Mouse (Mus musculus) heart, postnatal 0 days (tissue): ENCODE measurements at regions not wholly inside any gene's neighbourhood (a gene's known extent, or its start where the extent isn't known, plus 50 kb on each side); places are given as distances from the start of the nearest gene placed in this dataset.

Experiments used
- ATAC-seq: fragments of 200-750 bp; cut with Nextera tagmentation; 2 replicates; pipeline ENCODE4 v1.8.0; 2017; ENCODE audit warnings: low read depth, moderate number of reproducible peaks, moderate library complexity; ENCODE audit not compliant: insufficient read depth
- DNase-seq: peaks from one replicate; pipeline ENCODE4 v3.0.0-alpha.2; 2016; ENCODE audit warnings: low spot score
- H3K27ac ChIP-seq: fragments of 300-500 bp; sonication (generic); 2 replicates; pipeline ENCODE4 v1.5.1; 2014; ENCODE audit warnings: low read depth, mild to moderate bottlenecking
- H3K27me3 ChIP-seq: fragments of 300-500 bp; sonication (generic); 2 replicates; pipeline ENCODE4 v1.6.1; 2014; ENCODE audit warnings: low read length, mixed read lengths; ENCODE audit not compliant: control insufficient read depth, insufficient read depth
- H3K36me3 ChIP-seq: fragments of 300-500 bp; sonication (generic); replicated peaks from 2 replicates; pipeline ENCODE4 v1.6.1; 2014; ENCODE audit warnings: low read length, mixed read lengths; ENCODE audit not compliant: control insufficient read depth, insufficient read depth
- H3K4me1 ChIP-seq: fragments of 300-500 bp; sonication (generic); 2 replicates; pipeline ENCODE4 v1.6.1; 2014; ENCODE audit warnings: antibody characterized with exemption; ENCODE audit not compliant: control insufficient read depth, insufficient read depth
- H3K4me2 ChIP-seq: fragments of 300-500 bp; sonication (generic); 2 replicates; pipeline ENCODE4 v1.6.1; 2014; ENCODE audit warnings: low read depth, mild to moderate bottlenecking, low read length, moderate library complexity
- H3K4me3 ChIP-seq: fragments of 300-500 bp; sonication (generic); 2 replicates; pipeline ENCODE4 v1.5.1; 2014; ENCODE audit warnings: low read depth, low read length
- H3K9ac ChIP-seq: fragments of 300-500 bp; sonication (generic); replicated peaks from 2 replicates; pipeline ENCODE4 v1.6.1; 2014; ENCODE audit warnings: low read depth, low read length, mixed read lengths
- H3K9me3 ChIP-seq: fragments of 300-500 bp; sonication (generic); replicated peaks from 2 replicates; pipeline ENCODE4 v1.6.1; 2016; ENCODE audit warnings: low read length; ENCODE audit not compliant: control insufficient read depth
- CTCF ChIP-seq: IDR thresholded peaks from 2 replicates; pipeline ENCODE4 v1.5.1; 2016; ENCODE audit warnings: antibody characterized with exemption, control low read depth, low read depth
- EP300 ChIP-seq: IDR thresholded peaks from 2 replicates; pipeline ENCODE4 v1.6.1; 2016; ENCODE audit warnings: antibody characterized with exemption, low read depth
- WGBS: fragments of 180-500 bp; shearing (Covaris S2); extraction: QIAGEN DNeasy Blood & Tissue Kit; methylation state at CpG from one replicate; pipeline ENCODE4 v1.1.7; 2014; 5-methylcytosine and 5-hydroxymethylcytosine counted together

GRCm38 (mm10) chr3:60281959-60282495, 190.6 kb upstream of the Mbnl1 start:
- TF ChIP-seq CTCF (no peak), EP300 (no peak)
- H3K4me3 ChIP-seq: no peak overlapping the region
- no peaks in the 10 kb centered on the region for H3K4me1 ChIP-seq
- ATAC-seq: no peak
- H3K27me3 ChIP-seq: no peaks in the 10 kb centered on the region
- no peak overlapping the region for H3K9ac ChIP-seq
- DNase-seq: no peak
- no peaks in the 10 kb centered on the region for H3K9me3 ChIP-seq
- no peak overlapping the region for H3K27ac ChIP-seq
- 48% methylated on average over 3 of the region's 3 CpGs for WGBS
- no peak overlapping the region for H3K4me2 ChIP-seq
- H3K36me3 ChIP-seq: no peaks in the 10 kb centered on the region

GRCm38 (mm10) chr3:60292142-60292541, 180.5 kb upstream of the Mbnl1 start:
- 93% methylated on average over 2 of the region's 2 CpGs for WGBS
- ATAC-seq: no peak
- Histone ChIP-seq H3K36me3 (no peaks in the 10 kb centered on the region), H3K4me2 (no peak overlapping the region), H3K4me1 (no peaks in the 10 kb centered on the region), H3K27me3 (no peaks in the 10 kb centered on the region), H3K9me3 (no peaks in the 10 kb centered on the region), H3K9ac (no peak overlapping the region), H3K4me3 (no peak overlapping the region), H3K27ac (no peak overlapping the region)
- no peak for DNase-seq
- TF ChIP-seq EP300: no peak
- TF ChIP-seq CTCF: no peak

GRCm38 (mm10) chr3:60292940-60293339, 179.7 kb upstream of the Mbnl1 start:
- no peak for ATAC-seq
- Histone ChIP-seq H3K4me2 (no peak overlapping the region), H3K27ac (no peak overlapping the region), H3K9me3 (no peaks in the 10 kb centered on the region), H3K36me3 (no peaks in the 10 kb centered on the region), H3K9ac (no peak overlapping the region), H3K4me1 (no peaks in the 10 kb centered on the region), H3K4me3 (no peak overlapping the region), H3K27me3 (no peaks in the 10 kb centered on the region)
- WGBS: 75% methylated on average over 2 of the region's 2 CpGs
- no peak for TF ChIP-seq EP300
- TF ChIP-seq CTCF: no peak
- DNase-seq: no peak

- Histone ChIP-seq H3K9ac (no peak overlapping the region), H3K27me3 (no peaks in the 10 kb centered on the region), H3K36me3 (no peaks in the 10 kb centered on the region), H3K4me3 (no peak overlapping the region), H3K4me1 (peaks cover 6% of the 10 kb centered on the region; the same call in 1 of the 2 replicates), H3K4me2 (no peak overlapping the region), H3K9me3 (no peaks in the 10 kb centered on the region), H3K27ac (no peak overlapping the region)
- no peak for TF ChIP-seq CTCF
- TF ChIP-seq EP300: no peak
- WGBS: 89% methylated on average over 3 of the region's 3 CpGs
- DNase-seq (no peak), ATAC-seq (no peak)
Measured at GRCm38 (mm10) chr3:60305399-60305798, 167.2 kb upstream of the Mbnl1 start.

- H3K9ac ChIP-seq: no peak overlapping the region
- H3K4me1 ChIP-seq: peaks cover 13% of the 10 kb centered on the region; the same call in 1 of the 2 replicates
- DNase-seq: peak; percentile 37
- no peak overlapping the region for H3K4me2 ChIP-seq
- peak overlapping the region; percentile 15; the same call in 1 of the 2 replicates for H3K27ac ChIP-seq
- H3K9me3 ChIP-seq: no peaks in the 10 kb centered on the region
- H3K36me3 ChIP-seq: no peaks in the 10 kb centered on the region
- TF ChIP-seq CTCF (no peak), EP300 (no peak)
- WGBS: 52% methylated on average over 3 of the region's 3 CpGs
- H3K27me3 ChIP-seq: no peaks in the 10 kb centered on the region
- ATAC-seq: no peak; the same call in 1 of the 2 replicates
- H3K4me3 ChIP-seq: no peak overlapping the region
Measured at GRCm38 (mm10) chr3:60310402-60310801, 162.2 kb upstream of the Mbnl1 start.

GRCm38 (mm10) chr3:60311178-60311577, 161.5 kb upstream of the Mbnl1 start:
- H3K4me1 ChIP-seq: peaks cover 13% of the 10 kb centered on the region; the same call in 1 of the 2 replicates
- no peak overlapping the region for H3K9ac ChIP-seq
- DNase-seq (no peak), ATAC-seq (no peak)
- WGBS: 55% methylated on average over 3 of the region's 3 CpGs
- no peak for TF ChIP-seq CTCF
- TF ChIP-seq EP300: no peak
- no peak overlapping the region for H3K4me3 ChIP-seq
- no peaks in the 10 kb centered on the region for H3K27me3 ChIP-seq
- H3K4me2 ChIP-seq: no peak overlapping the region
- no peak overlapping the region for H3K27ac ChIP-seq
- H3K9me3 ChIP-seq: no peaks in the 10 kb centered on the region
- no peaks in the 10 kb centered on the region for H3K36me3 ChIP-seq
